Mouse (Mus musculus): ENCODE measurements around the gene Hdac8. TPM values are rescaled to one million over a fixed set of nuclear protein-coding genes. Genes with fewer than 3 reads are reported as not detected.

Hdac8 gene
- polyA plus RNA-seq, 2 experiments, result 2.7 to 16.1 TPM

GRCm38 (mm10) chrX:102262620-102263345 is 242.4 kb downstream of the Hdac8 start:
- no peak overlapping the region for H3K27ac ChIP-seq (replicated peaks; ENCODE audit: low read depth, low read length)
- 74% methylated on average over 12 of the region's 14 CpGs for WGBS
- no peak for TF ChIP-seq POLR2A (IDR thresholded peaks at IDR 0.05; ENCODE audit: borderline replicate concordance, extremely low read depth, insufficient read depth, insufficient read length)
- no peaks in the 10 kb centered on the region for H3K9me3 ChIP-seq (ENCODE audit: control insufficient read depth, low read length)
- no peaks in the 10 kb centered on the region for H3K36me3 ChIP-seq (ENCODE audit: control insufficient read depth, insufficient read depth, low read length)
- ATAC-seq (ENCODE audit: low FRiP score, low read depth) (no peak; the same call in 1 of the 2 replicates), DNase-seq (ENCODE audit: low spot score) (no peak)
- no peak overlapping the region for H3K4me2 ChIP-seq (replicated peaks; ENCODE audit: low read depth, low read length, severe bottlenecking)
- no peak overlapping the region for H3K4me3 ChIP-seq (replicated peaks; ENCODE audit: low read length)
- H3K27me3 ChIP-seq (ENCODE audit: control insufficient read depth, insufficient read depth, low read length), result no peaks in the 10 kb centered on the region
- H3K9ac ChIP-seq (ENCODE audit: low read depth, low read length, severe bottlenecking), result no peak overlapping the region
- H3K4me1 ChIP-seq (ENCODE audit: control insufficient read depth, insufficient read depth, low read length), result no peaks in the 10 kb centered on the region

GRCm38 (mm10) chrX:102259772-102260171 is 245.4 kb downstream of the Hdac8 start:
- 81% methylated on average over 4 of the region's 4 CpGs for WGBS
- Histone ChIP-seq H3K9ac (ENCODE audit: low read depth, low read length, severe bottlenecking) (no peak overlapping the region), H3K4me3 (replicated peaks; ENCODE audit: low read length) (no peak overlapping the region), H3K9me3 (ENCODE audit: control insufficient read depth, low read length) (no peaks in the 10 kb centered on the region), H3K4me1 (ENCODE audit: control insufficient read depth, insufficient read depth, low read length) (no peaks in the 10 kb centered on the region), H3K36me3 (ENCODE audit: control insufficient read depth, insufficient read depth, low read length) (no peaks in the 10 kb centered on the region), H3K27ac (replicated peaks; ENCODE audit: low read depth, low read length) (no peak overlapping the region), H3K4me2 (replicated peaks; ENCODE audit: low read depth, low read length, severe bottlenecking) (no peak overlapping the region), H3K27me3 (ENCODE audit: control insufficient read depth, insufficient read depth, low read length) (no peaks in the 10 kb centered on the region)
- no peak for ATAC-seq (ENCODE audit: low FRiP score, low read depth)
- no peak for TF ChIP-seq POLR2A (IDR thresholded peaks at IDR 0.05; ENCODE audit: borderline replicate concordance, extremely low read depth, insufficient read depth, insufficient read length)
- no peak for DNase-seq (ENCODE audit: low spot score)

- peaks cover 5% of the 10 kb centered on the region for H3K27me3 ChIP-seq (ENCODE audit: control insufficient read depth, insufficient read depth, low read length)
- H3K4me2 ChIP-seq (replicated peaks; ENCODE audit: low read depth, low read length, severe bottlenecking), result peak overlapping the region; percentile 33
- no peaks in the 10 kb centered on the region for H3K36me3 ChIP-seq (ENCODE audit: control insufficient read depth, insufficient read depth, low read length)
- H3K27ac ChIP-seq (replicated peaks; ENCODE audit: low read depth, low read length), result no peak overlapping the region
- DNase-seq (ENCODE audit: low spot score) (no peak), ATAC-seq (ENCODE audit: low FRiP score, low read depth) (no peak)
- 31% methylated on average over 7 of the region's 7 CpGs for WGBS
- H3K9me3 ChIP-seq (ENCODE audit: control insufficient read depth, low read length), result no peaks in the 10 kb centered on the region
- H3K4me1 ChIP-seq (ENCODE audit: control insufficient read depth, insufficient read depth, low read length), result 0 out of 2 replicates have a peak, but pooled peaks cover 3% of the 10 kb centered on the region
- H3K9ac ChIP-seq (ENCODE audit: low read depth, low read length, severe bottlenecking), result no peak overlapping the region
- TF ChIP-seq POLR2A (IDR thresholded peaks at IDR 0.05; ENCODE audit: borderline replicate concordance, extremely low read depth, insufficient read depth, insufficient read length), result no peak
- 0 out of 2 replicates have a peak overlapping the region, but pooled peaks have one; percentile 8 for H3K4me3 ChIP-seq (replicated peaks; ENCODE audit: low read length)
Measured at GRCm38 (mm10) chrX:102253892-102254291, 251.3 kb downstream of the Hdac8 start.

- WGBS, result 18% methylated on average over 44 of the region's 44 CpGs
- no peaks in the 10 kb centered on the region for H3K9me3 ChIP-seq (ENCODE audit: control insufficient read depth, low read length)
- H3K36me3 ChIP-seq (ENCODE audit: control insufficient read depth, insufficient read depth, low read length), result no peaks in the 10 kb centered on the region
- peak within 1 kb of the TSS; percentile 55 for H3K27ac ChIP-seq (replicated peaks; ENCODE audit: low read depth, low read length)
- peak within 1 kb of the TSS; percentile 49 for H3K9ac ChIP-seq (ENCODE audit: low read depth, low read length, severe bottlenecking)
- peak within 1 kb of the TSS; percentile 53 for H3K4me3 ChIP-seq (replicated peaks; ENCODE audit: low read length)
- TF ChIP-seq POLR2A (IDR thresholded peaks at IDR 0.05; ENCODE audit: borderline replicate concordance, extremely low read depth, insufficient read depth, insufficient read length), result no peak
- H3K4me1 ChIP-seq (ENCODE audit: control insufficient read depth, insufficient read depth, low read length), result 0 out of 2 replicates have a peak, but pooled peaks cover 3% of the 10 kb centered on the region
- DNase-seq (ENCODE audit: low spot score) (peak; percentile 84), ATAC-seq (ENCODE audit: low FRiP score, low read depth) (peak; percentile 90)
- H3K27me3 ChIP-seq (ENCODE audit: control insufficient read depth, insufficient read depth, low read length), result peaks cover 7% of the 10 kb centered on the region
- H3K4me2 ChIP-seq (replicated peaks; ENCODE audit: low read depth, low read length, severe bottlenecking), result peak within 1 kb of the TSS; percentile 79
Measured at GRCm38 (mm10) chrX:102251937-102252860, 253.0 kb downstream of the Hdac8 start, which contains the start of gene Cited1. Gene Cited1, minus strand, starts transcription at chrX:102252181.
